Mouse (Mus musculus): Measurements from ENCODE around the gene Lsm2. TPM values are rescaled to one million over a fixed set of nuclear protein-coding genes. Genes with fewer than 3 reads are reported as not detected.
"Not testable (repeated sequence)": the region's sequence is repeated elsewhere in the genome, so short reads cannot be mapped to it uniquely, and the experiment has no call there.

Gene Lsm2
- polyA plus RNA-seq, 1 experiment from 2014 or later, result 151 TPM

DNA sequence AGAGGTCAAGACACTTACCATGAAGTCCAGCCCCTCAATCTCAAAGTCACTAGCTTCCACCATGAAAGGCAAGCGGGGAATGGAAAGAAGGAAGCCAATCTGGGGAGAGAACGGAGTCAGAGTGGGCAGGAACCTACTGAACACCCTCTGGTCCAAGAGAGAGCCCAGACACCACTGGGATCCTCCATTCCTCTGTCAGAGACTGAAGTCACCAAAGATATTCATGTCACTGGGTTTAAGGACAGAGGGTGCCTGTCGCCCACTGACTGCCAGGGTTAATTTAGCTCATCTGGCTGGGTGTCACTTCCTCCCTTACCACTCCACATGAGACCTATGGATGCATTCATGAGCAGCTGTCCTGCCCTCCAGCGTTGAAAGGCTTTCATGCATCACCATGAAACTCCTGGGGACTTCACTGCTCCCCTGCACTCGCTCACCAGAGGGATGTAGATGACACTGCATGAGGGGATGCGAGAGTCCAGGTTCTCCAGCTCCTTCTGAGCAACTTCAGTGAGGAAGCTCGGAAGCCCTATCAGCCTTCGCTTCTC lies 50.7 kb downstream of the Lsm2 start:
- no peak for DNase-seq (ENCODE audit: low spot score)
- Histone ChIP-seq H3K4me2 (ENCODE audit: low read depth, low read length) (no peak overlapping the region), H3K27ac (replicated peaks; ENCODE audit: low read depth, low read length) (no peak overlapping the region), H3K9ac (ENCODE audit: low read depth, low read length) (no peak overlapping the region), H3K4me3 (ENCODE audit: low read depth, low read length) (no peak overlapping the region), H3K27me3 (replicated peaks; ENCODE audit: control insufficient read depth, insufficient read depth, low read length) (no peaks in the 10 kb centered on the region), H3K36me3 (ENCODE audit: control insufficient read depth, insufficient read depth, low read length) (no peaks in the 10 kb centered on the region), H3K9me3 (ENCODE audit: control insufficient read depth, low read length) (no peaks in the 10 kb centered on the region), H3K4me1 (ENCODE audit: control insufficient read depth, insufficient read depth, low read length) (no peaks in the 10 kb centered on the region; the same call in 1 of the 2 replicates)
- WGBS, result 79% methylated on average over 8 of the region's 8 CpGs
- no peak for ATAC-seq (ENCODE audit: low read depth)

DNA sequence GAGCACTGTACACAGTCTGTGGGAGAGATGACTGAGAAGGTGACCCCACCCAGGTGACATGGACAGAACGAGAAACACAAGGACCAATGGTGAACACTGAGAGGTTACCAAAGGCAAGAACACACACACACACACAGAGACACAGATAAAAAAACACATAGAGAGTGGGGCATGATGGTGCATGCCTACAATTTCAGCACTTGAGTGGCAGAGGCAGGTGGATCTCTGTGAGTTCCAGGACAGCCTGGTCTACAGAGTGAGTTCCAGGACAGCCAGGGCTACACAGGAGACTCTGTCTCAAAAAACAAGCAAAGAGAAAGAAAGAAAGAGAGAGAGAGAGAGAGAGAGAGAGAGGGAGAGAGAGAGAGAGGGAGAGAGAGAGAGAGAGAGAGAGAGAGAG lies 52.0 kb downstream of the Lsm2 start:
- WGBS, result 75% methylated on average over 1 of the region's 1 CpGs

DNA sequence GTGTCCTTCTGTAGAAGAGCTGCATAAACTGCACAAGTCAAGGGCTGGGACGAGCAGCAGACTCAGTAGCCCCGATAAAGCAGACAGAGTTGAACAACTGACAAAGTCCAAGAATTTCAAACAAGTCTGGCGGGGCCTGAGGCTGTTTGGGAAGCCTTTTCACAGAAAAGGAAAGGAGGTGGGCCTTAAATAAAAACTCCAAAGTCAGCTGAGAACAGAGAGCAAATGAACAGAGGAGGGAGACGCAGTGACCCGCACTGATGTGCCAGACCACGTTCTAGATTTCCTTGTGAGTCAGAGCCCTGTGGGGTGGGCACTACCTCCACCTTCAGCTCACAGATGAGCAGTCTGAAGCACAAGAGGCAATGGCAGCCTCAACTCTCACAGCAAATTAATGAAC lies 53.2 kb downstream of the Lsm2 start:
- WGBS, result 69% methylated on average over 6 of the region's 6 CpGs
- Histone ChIP-seq H3K27ac (replicated peaks; ENCODE audit: low read depth, low read length) (no peak overlapping the region), H3K27me3 (replicated peaks; ENCODE audit: control insufficient read depth, insufficient read depth, low read length) (no peaks in the 10 kb centered on the region), H3K4me2 (ENCODE audit: low read depth, low read length) (no peak overlapping the region), H3K9ac (ENCODE audit: low read depth, low read length) (no peak overlapping the region; the same call in 1 of the 2 replicates), H3K4me1 (ENCODE audit: control insufficient read depth, insufficient read depth, low read length) (no peaks in the 10 kb centered on the region), H3K36me3 (ENCODE audit: control insufficient read depth, insufficient read depth, low read length) (no peaks in the 10 kb centered on the region), H3K9me3 (ENCODE audit: control insufficient read depth, low read length) (no peaks in the 10 kb centered on the region), H3K4me3 (ENCODE audit: low read depth, low read length) (no peak overlapping the region)
- no peak for DNase-seq (ENCODE audit: low spot score)
- no peak for ATAC-seq (ENCODE audit: low read depth)

More for the DNA sequence above, 52.0 kb downstream of the Lsm2 start:
- ATAC-seq (ENCODE audit: low read depth); H3K9me3 ChIP-seq (ENCODE audit: control insufficient read depth, low read length); H3K4me3 ChIP-seq (ENCODE audit: low read depth, low read length); H3K27me3 ChIP-seq (replicated peaks; ENCODE audit: control insufficient read depth, insufficient read depth, low read length); H3K4me2 ChIP-seq (ENCODE audit: low read depth, low read length); H3K27ac ChIP-seq (replicated peaks; ENCODE audit: low read depth, low read length); DNase-seq (ENCODE audit: low spot score); H3K9ac ChIP-seq (ENCODE audit: low read depth, low read length); H3K36me3 ChIP-seq (ENCODE audit: control insufficient read depth, insufficient read depth, low read length); H3K4me1 ChIP-seq (ENCODE audit: control insufficient read depth, insufficient read depth, low read length): not testable (repeated sequence)

Other genes with a start within 250 kb of the Lsm2 start
- gene C4b, start 238.0 kb upstream of the Lsm2 start, polyA plus RNA-seq (2014; fragmentation: Nextera tagmentation; extraction: Ambion mirVana), result 0.93 and 1.1 TPM in 2 replicates
- not detected in 2 replicates for gene Cyp21a1, start 177.3 kb upstream of the Lsm2 start, polyA plus RNA-seq (2014; fragmentation: Nextera tagmentation; extraction: Ambion mirVana)
- 21.1 and 21.7 TPM in 2 replicates for gene Stk19, start 144.9 kb upstream of the Lsm2 start, polyA plus RNA-seq (2014; fragmentation: Nextera tagmentation; extraction: Ambion mirVana)
- 53.0 and 54.2 TPM in 2 replicates for gene Dxo, start 144.8 kb upstream of the Lsm2 start, polyA plus RNA-seq (2014; fragmentation: Nextera tagmentation; extraction: Ambion mirVana)
- 38.9 and 46.6 TPM in 2 replicates for gene Skiv2l, start 131.7 kb upstream of the Lsm2 start, polyA plus RNA-seq (2014; fragmentation: Nextera tagmentation; extraction: Ambion mirVana)
- 85.8 and 99.8 TPM in 2 replicates for gene Nelfe, start 131.5 kb upstream of the Lsm2 start, polyA plus RNA-seq (2014; fragmentation: Nextera tagmentation; extraction: Ambion mirVana)
- gene Cfb, start 119.3 kb upstream of the Lsm2 start, polyA plus RNA-seq (2014; fragmentation: Nextera tagmentation; extraction: Ambion mirVana), result 1.8 and 2.2 TPM in 2 replicates
- gene Zbtb12, start 102.4 kb upstream of the Lsm2 start, polyA plus RNA-seq (2014; fragmentation: Nextera tagmentation; extraction: Ambion mirVana), result 0.83 and 1.0 TPM in 2 replicates
- not detected in 2 replicates for gene Gm20547, start 99.8 kb upstream of the Lsm2 start, polyA plus RNA-seq (2014; fragmentation: Nextera tagmentation; extraction: Ambion mirVana)
- 4.0 and 5.6 TPM in 2 replicates for gene C2, start 83.6 kb upstream of the Lsm2 start, polyA plus RNA-seq (2014; fragmentation: Nextera tagmentation; extraction: Ambion mirVana)
- 61.0 and 65.7 TPM in 2 replicates for gene Ehmt2, start 83.4 kb upstream of the Lsm2 start, polyA plus RNA-seq (2014; fragmentation: Nextera tagmentation; extraction: Ambion mirVana)
- 0.14 and 0.53 TPM in 2 replicates for gene Slc44a4, start 67.4 kb upstream of the Lsm2 start, polyA plus RNA-seq (2014; fragmentation: Nextera tagmentation; extraction: Ambion mirVana)
- gene Neu1, start 50.6 kb upstream of the Lsm2 start, polyA plus RNA-seq (2014; fragmentation: Nextera tagmentation; extraction: Ambion mirVana), result 15.0 and 15.4 TPM in 2 replicates
- gene Hspa1b, start 22.6 kb upstream of the Lsm2 start, polyA plus RNA-seq (2014; fragmentation: Nextera tagmentation; extraction: Ambion mirVana), result 0.69 and 2.3 TPM in 2 replicates
- not detected in 2 replicates for gene Gm20481, start 11.9 kb upstream of the Lsm2 start, polyA plus RNA-seq (2014; fragmentation: Nextera tagmentation; extraction: Ambion mirVana)
- 7.3 TPM in 2 replicates for gene Hspa1a, start 9.7 kb upstream of the Lsm2 start, polyA plus RNA-seq (2014; fragmentation: Nextera tagmentation; extraction: Ambion mirVana)
- gene Hspa1l, start 9.2 kb upstream of the Lsm2 start, polyA plus RNA-seq (2014; fragmentation: Nextera tagmentation; extraction: Ambion mirVana), result 0.99 and 1.0 TPM in 2 replicates
- 80.3 and 87.7 TPM in 2 replicates for gene Vars, start 19.1 kb downstream of the Lsm2 start, polyA plus RNA-seq (2014; fragmentation: Nextera tagmentation; extraction: Ambion mirVana)
- 0.07 and 0.20 TPM in 2 replicates for gene Vwa7, start 34.7 kb downstream of the Lsm2 start, polyA plus RNA-seq (2014; fragmentation: Nextera tagmentation; extraction: Ambion mirVana)
- 12.2 and 16.5 TPM in 2 replicates for gene Sapcd1, start 46.2 kb downstream of the Lsm2 start, polyA plus RNA-seq (2014; fragmentation: Nextera tagmentation; extraction: Ambion mirVana)
- gene Msh5, start 64.9 kb downstream of the Lsm2 start, polyA plus RNA-seq (2014; fragmentation: Nextera tagmentation; extraction: Ambion mirVana), result 2.5 and 3.4 TPM in 2 replicates
- 90.9 and 96.9 TPM in 2 replicates for gene Clic1, start 68.1 kb downstream of the Lsm2 start, polyA plus RNA-seq (2014; fragmentation: Nextera tagmentation; extraction: Ambion mirVana)
- gene Ddah2, start 77.2 kb downstream of the Lsm2 start, polyA plus RNA-seq (2014; fragmentation: Nextera tagmentation; extraction: Ambion mirVana), result 291 and 341 TPM in 2 replicates
- 9.5 and 21.2 TPM in 2 replicates for gene Ly6g6c, start 83.5 kb downstream of the Lsm2 start, polyA plus RNA-seq (2014; fragmentation: Nextera tagmentation; extraction: Ambion mirVana)
- gene Mpig6b, start 84.3 kb downstream of the Lsm2 start, polyA plus RNA-seq (2014; fragmentation: Nextera tagmentation; extraction: Ambion mirVana), result 0.55 and 0.96 TPM in 2 replicates
- gene Ly6g6e, start 95.0 kb downstream of the Lsm2 start, polyA plus RNA-seq (2014; fragmentation: Nextera tagmentation; extraction: Ambion mirVana), result 9.4 and 11.8 TPM in 2 replicates
- 0.46 and 1.4 TPM in 2 replicates for gene Ly6g6d, start 96.2 kb downstream of the Lsm2 start, polyA plus RNA-seq (2014; fragmentation: Nextera tagmentation; extraction: Ambion mirVana)
- 0.18 TPM in 1 of 2 replicates, not detected in the other for gene Ly6g6f, start 103.7 kb downstream of the Lsm2 start, polyA plus RNA-seq (2014; fragmentation: Nextera tagmentation; extraction: Ambion mirVana)
- 77.2 and 92.3 TPM in 2 replicates for gene Abhd16a, start 107.4 kb downstream of the Lsm2 start, polyA plus RNA-seq (2014; fragmentation: Nextera tagmentation; extraction: Ambion mirVana)
- not detected in 2 replicates for gene Ly6g5c, start 126.4 kb downstream of the Lsm2 start, polyA plus RNA-seq (2014; fragmentation: Nextera tagmentation; extraction: Ambion mirVana)
- gene Ly6g5b, start 133.6 kb downstream of the Lsm2 start, polyA plus RNA-seq (2014; fragmentation: Nextera tagmentation; extraction: Ambion mirVana), result 0.41 and 0.70 TPM in 2 replicates
- 13.0 and 13.4 TPM in 2 replicates for gene Gpank1, start 139.6 kb downstream of the Lsm2 start, polyA plus RNA-seq (2014; fragmentation: Nextera tagmentation; extraction: Ambion mirVana)
- 277 and 279 TPM in 2 replicates for gene Csnk2b, start 140.2 kb downstream of the Lsm2 start, polyA plus RNA-seq (2014; fragmentation: Nextera tagmentation; extraction: Ambion mirVana)
- 5.6 and 6.0 TPM in 2 replicates for gene D17H6S53E, start 144.5 kb downstream of the Lsm2 start, polyA plus RNA-seq (2014; fragmentation: Nextera tagmentation; extraction: Ambion mirVana)
- gene Apom, start 150.2 kb downstream of the Lsm2 start, polyA plus RNA-seq (2014; fragmentation: Nextera tagmentation; extraction: Ambion mirVana), result 0.28 TPM in 1 of 2 replicates, not detected in the other
- gene Bag6, start 153.3 kb downstream of the Lsm2 start, polyA plus RNA-seq (2014; fragmentation: Nextera tagmentation; extraction: Ambion mirVana), result 72.2 and 77.3 TPM in 2 replicates
- 151 and 172 TPM in 2 replicates for gene Prrc2a, start 183.0 kb downstream of the Lsm2 start, polyA plus RNA-seq (2014; fragmentation: Nextera tagmentation; extraction: Ambion mirVana)
- gene Aif1, start 194.2 kb downstream of the Lsm2 start, polyA plus RNA-seq (2014; fragmentation: Nextera tagmentation; extraction: Ambion mirVana), result 16.5 and 17.7 TPM in 2 replicates
- gene Lst1, start 206.6 kb downstream of the Lsm2 start, polyA plus RNA-seq (2014; fragmentation: Nextera tagmentation; extraction: Ambion mirVana), result 22.2 and 26.9 TPM in 2 replicates
- gene Ltb, start 212.6 kb downstream of the Lsm2 start, polyA plus RNA-seq (2014; fragmentation: Nextera tagmentation; extraction: Ambion mirVana), result 2.0 and 3.3 TPM in 2 replicates
- 0.62 and 0.74 TPM in 2 replicates for gene Tnf, start 220.1 kb downstream of the Lsm2 start, polyA plus RNA-seq (2014; fragmentation: Nextera tagmentation; extraction: Ambion mirVana)
- 0.34 and 0.40 TPM in 2 replicates for gene Lta, start 223.5 kb downstream of the Lsm2 start, polyA plus RNA-seq (2014; fragmentation: Nextera tagmentation; extraction: Ambion mirVana)
- 0.47 TPM in 1 of 2 replicates, not detected in the other for gene Gm16181, start 239.0 kb downstream of the Lsm2 start, polyA plus RNA-seq (2014; fragmentation: Nextera tagmentation; extraction: Ambion mirVana)